Mouse (Mus musculus) ovary, postnatal 14 days (tissue): Measurements from ENCODE around the gene Lsamp.

Source experiments
- DNase-seq: peaks from one replicate; pipeline ENCODE4 v3.0.0; 2022; ENCODE audit warnings: low spot score

The Lsamp gene

DNA sequence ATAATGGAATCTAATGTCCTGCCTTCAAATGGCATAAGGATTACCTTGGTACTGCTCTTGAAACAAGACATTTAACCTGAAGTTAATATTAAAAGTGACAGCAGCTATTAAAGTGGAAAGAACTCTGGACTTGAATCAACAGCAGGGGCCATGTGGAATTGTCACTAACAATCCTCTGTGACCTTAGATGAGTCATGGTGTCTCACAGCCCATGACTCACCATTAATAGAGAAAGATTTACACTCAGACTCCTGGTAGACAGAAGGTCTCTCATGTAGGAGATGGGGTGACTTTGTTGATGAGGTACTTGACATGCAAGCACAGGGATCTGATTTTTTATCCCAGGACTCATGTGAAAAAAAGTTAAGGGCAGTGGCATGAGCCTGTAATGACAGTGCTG is 701.4 kb downstream of the Lsamp start:
- DNase-seq, result no peak

GRCm38 (mm10) chr16:40692292-40692691 is 708.1 kb downstream of the Lsamp start:
- no peak for DNase-seq

DNA sequence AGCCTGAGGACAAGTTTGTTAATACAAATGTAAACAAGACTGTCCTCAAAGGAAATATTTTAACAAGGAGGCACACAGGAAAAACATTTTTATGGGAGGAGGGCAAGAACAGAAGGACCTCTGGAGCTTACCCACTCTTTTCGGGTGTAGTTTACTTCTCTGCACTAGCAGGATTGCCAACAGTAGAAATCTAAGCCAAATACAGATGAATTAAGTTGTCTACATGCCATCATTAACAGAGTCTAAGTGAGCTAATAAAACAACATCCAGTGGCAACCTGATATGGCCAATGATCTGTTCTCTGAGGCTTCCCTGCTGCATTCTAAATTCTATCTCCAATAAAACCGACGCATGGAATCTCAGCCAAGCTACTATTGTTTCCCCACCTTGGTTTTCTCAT is 713.1 kb downstream of the Lsamp start:
- no peak for DNase-seq

GRCm38 (mm10) chr16:40708558-40708957 is 724.4 kb downstream of the Lsamp start:
- DNase-seq, result no peak

DNA sequence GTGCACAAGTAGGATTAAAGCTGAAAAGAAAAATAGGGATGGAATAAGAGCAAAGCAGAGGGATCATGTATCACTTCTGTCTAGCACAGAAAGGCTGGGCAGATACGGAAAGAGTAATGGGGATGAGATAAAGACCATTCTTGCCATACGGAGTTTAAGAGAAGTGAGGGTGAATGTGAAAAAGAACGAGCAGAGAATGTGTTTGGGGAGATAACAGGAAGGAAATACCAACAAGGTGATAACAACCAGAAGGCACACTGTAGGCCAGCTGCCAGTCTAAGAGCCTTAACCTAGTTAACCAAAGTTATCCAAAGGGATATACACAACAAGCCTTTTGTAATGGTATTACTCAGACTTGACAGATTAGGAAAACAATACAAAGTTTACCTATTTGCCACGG is 725.4 kb downstream of the Lsamp start:
- DNase-seq, result no peak

GRCm38 (mm10) chr16:40710068-40710467 is 725.9 kb downstream of the Lsamp start:
- DNase-seq, result no peak

- DNase-seq, result no peak
Observed at GRCm38 (mm10) chr16:40710491-40710890, 726.3 kb downstream of the Lsamp start.

GRCm38 (mm10) chr16:40713725-40714124 is 729.6 kb downstream of the Lsamp start:
- no peak for DNase-seq

DNA sequence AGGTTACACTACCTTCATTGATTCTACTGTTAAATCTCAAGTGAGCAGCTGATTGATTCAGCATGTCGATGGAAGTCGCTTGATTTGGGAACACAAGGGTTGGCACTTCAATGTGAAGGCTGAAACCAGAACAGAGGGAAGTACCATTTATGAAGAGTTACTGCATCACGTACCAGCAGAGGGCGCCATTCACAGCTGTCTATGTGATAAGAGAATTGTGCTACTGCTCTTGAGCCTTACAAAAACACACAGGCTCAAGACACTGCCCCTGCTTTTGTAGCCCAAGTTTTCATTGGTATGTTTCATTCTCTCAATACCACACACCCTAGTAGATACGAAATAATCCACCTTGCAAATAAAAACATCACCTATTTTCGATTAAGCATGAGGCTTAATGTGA is 754.9 kb downstream of the Lsamp start:
- peak; percentile 43 for DNase-seq

DNA sequence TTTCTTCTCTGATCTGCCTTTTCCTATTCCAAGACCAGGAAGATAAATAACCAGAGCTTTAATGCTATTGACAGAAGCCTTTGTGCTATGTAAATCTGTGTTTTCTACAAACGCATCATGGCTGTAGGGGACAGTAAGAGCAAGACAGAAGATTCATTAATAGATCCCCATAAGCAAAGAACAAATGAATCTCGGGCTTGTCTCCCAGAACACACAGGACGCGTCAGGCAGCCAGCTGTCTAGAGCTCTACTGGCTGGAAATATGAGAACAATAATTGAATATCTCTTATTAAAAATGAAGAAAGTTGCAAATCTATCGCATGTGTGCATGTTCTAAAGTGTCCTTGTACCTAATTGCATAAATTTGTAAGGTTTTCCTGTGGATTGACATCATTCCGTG is 755.6 kb downstream of the Lsamp start:
- DNase-seq, result no peak

- DNase-seq, result no peak
Observed at GRCm38 (mm10) chr16:40740273-40740672, 756.1 kb downstream of the Lsamp start.

DNA sequence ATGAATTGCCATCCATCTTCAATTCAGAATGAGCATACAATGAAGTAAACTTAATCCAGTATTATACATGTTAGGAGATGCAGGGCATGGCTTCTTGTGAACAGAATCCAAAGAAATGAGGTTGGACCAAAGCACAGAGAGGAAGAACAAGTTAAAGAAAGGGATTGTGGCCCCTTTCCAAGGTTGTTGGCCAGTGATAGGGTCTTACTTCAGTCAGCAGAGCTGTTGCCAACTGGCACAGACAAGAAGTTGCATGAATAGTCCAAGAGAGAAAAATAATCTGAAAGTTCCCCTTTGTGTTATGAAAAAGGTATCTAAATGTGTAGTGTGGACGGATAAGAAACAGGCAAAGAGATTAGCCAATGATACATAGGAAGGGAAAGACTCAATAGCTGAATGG is 843.0 kb downstream of the Lsamp start:
- DNase-seq, result no peak

GRCm38 (mm10) chr16:40831536-40831935 is 847.4 kb downstream of the Lsamp start:
- DNase-seq, result no peak

- no peak for DNase-seq
Observed at GRCm38 (mm10) chr16:40841765-40842164, 857.6 kb downstream of the Lsamp start.

DNA sequence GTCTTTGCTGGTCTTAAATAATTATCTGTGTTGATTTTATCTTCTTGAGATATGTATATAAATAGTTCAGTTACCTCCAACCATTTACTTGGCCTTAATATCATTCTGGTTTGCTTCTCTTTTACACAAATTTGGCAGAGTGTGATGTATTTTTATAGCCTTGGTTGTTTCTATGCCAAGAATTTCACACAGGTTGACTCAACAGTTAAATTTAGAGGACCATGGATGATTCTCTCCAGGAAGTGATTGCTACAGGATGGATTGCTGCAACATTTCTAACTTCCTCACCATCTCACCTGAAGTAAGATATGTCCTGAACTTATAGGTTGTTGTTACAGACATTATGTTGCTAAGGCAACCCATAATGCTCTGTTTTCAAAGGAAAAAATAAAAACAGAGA is 882.6 kb downstream of the Lsamp start:
- DNase-seq, result no peak

DNA sequence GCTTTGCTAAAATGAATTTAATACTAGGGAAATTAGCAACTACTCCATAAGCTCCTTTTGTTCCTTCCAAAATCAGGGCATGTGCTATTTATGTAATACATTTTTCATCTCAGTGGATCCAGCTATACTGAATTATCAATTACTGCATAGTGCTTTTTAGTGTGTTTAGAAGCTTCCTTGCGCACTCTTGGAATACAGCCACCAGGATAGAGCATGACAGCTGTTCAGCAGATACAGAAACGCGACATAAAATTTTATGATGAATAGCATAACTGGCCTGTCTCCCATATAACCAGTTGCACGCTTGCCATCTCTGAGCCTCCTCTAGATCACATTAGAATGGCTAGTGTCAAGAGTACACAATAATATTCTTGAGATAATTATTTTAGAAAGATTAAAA is 894.1 kb downstream of the Lsamp start:
- no peak for DNase-seq

GRCm38 (mm10) chr16:40881942-40882341 is 897.8 kb downstream of the Lsamp start:
- DNase-seq, result no peak

- DNase-seq, result no peak
Observed at GRCm38 (mm10) chr16:40891338-40891737, 907.2 kb downstream of the Lsamp start.

GRCm38 (mm10) chr16:40897768-40898327 is 913.7 kb downstream of the Lsamp start:
- DNase-seq, result no peak

DNA sequence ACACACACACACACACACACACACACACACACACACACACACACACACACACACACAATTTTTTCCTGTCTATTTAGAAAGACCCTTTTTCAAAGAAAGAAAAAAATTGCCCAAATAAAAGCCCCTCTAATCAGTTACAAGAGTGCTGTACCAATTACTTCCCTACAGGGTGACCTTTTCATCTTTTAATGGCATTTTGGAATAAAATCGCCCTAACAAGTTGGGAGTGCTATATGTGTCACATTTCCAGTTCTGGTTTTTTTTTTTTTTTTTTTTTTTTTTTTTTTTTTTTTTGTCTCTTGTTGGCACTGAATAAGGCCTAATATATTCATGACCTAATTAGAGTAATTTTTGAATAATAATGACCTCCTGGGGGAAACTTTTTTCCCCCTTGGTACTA is 923.7 kb downstream of the Lsamp start:
- no peak for DNase-seq

GRCm38 (mm10) chr16:40914141-40914540 is 930.0 kb downstream of the Lsamp start:
- DNase-seq, result no peak

GRCm38 (mm10) chr16:40930596-40930995 is 946.4 kb downstream of the Lsamp start:
- no peak for DNase-seq

- no peak for DNase-seq
Observed at GRCm38 (mm10) chr16:40942266-40942665, 958.1 kb downstream of the Lsamp start.

GRCm38 (mm10) chr16:40945834-40946233 is 961.7 kb downstream of the Lsamp start:
- DNase-seq, result no peak

GRCm38 (mm10) chr16:40948013-40948412 is 963.9 kb downstream of the Lsamp start:
- DNase-seq, result no peak
